Mouse (Mus musculus) kidney, adult 2 months (tissue): ENCODE data around the gene Rin2. TPM values are rescaled to one million over a fixed set of nuclear protein-coding genes. Genes with fewer than 3 reads are reported as not detected.

Experiments used
- DNase-seq: peaks from one replicate; pipeline ENCODE4 v3.0.0; 2021
- H3K27ac ChIP-seq: fragments of 200-500 bp; 2 replicates; pipeline ENCODE4 v1.5.1; 2012; ENCODE audit warnings: low read depth, low read length, control low read depth, inconsistent platforms; ENCODE audit not compliant: insufficient read depth
- H3K27me3 ChIP-seq: fragments of 200-500 bp; replicated peaks from 2 replicates; pipeline ENCODE4 v1.6.1; 2012; ENCODE audit warnings: mild to moderate bottlenecking, moderate library complexity, low read length, inconsistent platforms; ENCODE audit not compliant: control insufficient read depth, insufficient read depth
- H3K36me3 ChIP-seq: fragments of 200-500 bp; 2 replicates; pipeline ENCODE4 v1.6.1; 2012; ENCODE audit warnings: mild to moderate bottlenecking, moderate library complexity, low read length, inconsistent platforms; ENCODE audit not compliant: control insufficient read depth, insufficient read depth
- H3K4me1 ChIP-seq: fragments of 200-500 bp; 2 replicates; pipeline ENCODE4 v1.6.1; 2011; ENCODE audit warnings: low read length; ENCODE audit not compliant: control insufficient read depth, insufficient read depth
- H3K4me3 ChIP-seq: fragments of 200-500 bp; 2 replicates; pipeline ENCODE4 v1.5.1; 2011; ENCODE audit warnings: mild to moderate bottlenecking, low read depth, low read length, control low read depth; ENCODE audit not compliant: insufficient read depth
- CTCF ChIP-seq: fragments of 200-500 bp; conservative IDR thresholded peaks from 2 replicates; pipeline ENCODE4 v1.5.1; 2011; ENCODE audit warnings: low read depth, mild to moderate bottlenecking, control low read depth, low read length, moderate library complexity, mixed read lengths; ENCODE audit not compliant: insufficient read depth, insufficient read length
- POLR2A ChIP-seq: fragments of 200-500 bp; IDR thresholded peaks from one replicate; pipeline ENCODE4 v1.6.1; 2011; ENCODE audit warnings: low read depth, low read length, control low read depth
- WGBS: fragments of 180-500 bp; shearing (Covaris S2); methylation state at CpG from one replicate; pipeline ENCODE4 v1.1.7; 2018; 5-methylcytosine and 5-hydroxymethylcytosine counted together
- polyA plus RNA-seq: library from polyadenylated mRNA; depleted of rRNA; stranded (reverse); fragments of >200 nt; gene quantifications from 2 replicates; pipeline ENCODE4 v1.2.3, GENCODE M21; 2012

Rin2 gene
- polyA plus RNA-seq, 1 experiment = 18.8 TPM

DNA sequence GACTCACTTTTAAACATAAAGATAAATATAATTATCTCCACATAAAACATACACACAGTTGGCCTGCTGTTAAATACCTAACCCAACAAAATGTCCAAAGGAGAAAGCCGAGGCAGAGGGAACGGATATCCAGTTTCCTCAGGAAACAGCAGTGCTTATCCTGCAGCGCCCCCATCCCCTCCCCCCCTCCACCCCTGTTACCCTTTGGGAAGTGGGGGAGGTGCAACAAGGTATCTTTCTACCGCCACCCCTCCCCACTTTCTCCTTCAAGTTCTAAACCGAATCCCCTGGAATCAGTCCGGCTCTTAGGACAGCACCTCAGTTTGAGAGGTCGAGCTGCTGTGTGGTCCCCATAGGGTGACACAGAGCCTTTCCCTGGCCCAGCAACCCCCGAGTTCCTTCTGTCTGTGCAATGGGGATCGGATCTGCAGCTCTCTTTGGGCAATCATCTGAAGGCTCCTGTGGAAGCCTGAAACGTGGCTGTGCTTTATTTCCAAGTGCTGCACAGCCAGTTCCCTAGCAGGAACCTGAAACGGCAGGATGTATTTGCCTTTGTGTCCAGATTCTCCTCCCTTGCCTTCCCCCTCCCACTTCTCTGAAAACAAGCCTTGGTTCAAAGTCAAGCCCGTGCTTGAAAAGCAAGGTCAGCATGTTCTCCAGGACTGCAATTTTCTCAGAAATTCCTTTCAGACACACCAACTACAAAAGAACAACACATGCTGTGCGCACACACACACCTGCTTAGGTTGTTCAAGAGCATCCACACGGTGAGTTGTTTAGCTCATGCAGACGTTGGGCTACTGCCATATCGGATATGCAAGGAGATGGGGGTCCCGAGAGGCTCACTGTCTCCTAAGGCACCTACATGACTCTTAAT, 209.3 kb downstream of the Rin2 start:
- Histone ChIP-seq H3K36me3 (peaks cover 9% of the 10 kb centered on the region; the same call in 1 of the 2 replicates), H3K27me3 (no peaks in the 10 kb centered on the region), H3K4me1 (peaks cover 35% of the 10 kb centered on the region), H3K27ac (peak overlapping the region; percentile 75), H3K4me3 (no peak overlapping the region)
- 26% methylated on average over 17 of the region's 17 CpGs for WGBS
- peak; percentile 88 for DNase-seq
- no peak for TF ChIP-seq POLR2A
- TF ChIP-seq CTCF = no peak

DNA sequence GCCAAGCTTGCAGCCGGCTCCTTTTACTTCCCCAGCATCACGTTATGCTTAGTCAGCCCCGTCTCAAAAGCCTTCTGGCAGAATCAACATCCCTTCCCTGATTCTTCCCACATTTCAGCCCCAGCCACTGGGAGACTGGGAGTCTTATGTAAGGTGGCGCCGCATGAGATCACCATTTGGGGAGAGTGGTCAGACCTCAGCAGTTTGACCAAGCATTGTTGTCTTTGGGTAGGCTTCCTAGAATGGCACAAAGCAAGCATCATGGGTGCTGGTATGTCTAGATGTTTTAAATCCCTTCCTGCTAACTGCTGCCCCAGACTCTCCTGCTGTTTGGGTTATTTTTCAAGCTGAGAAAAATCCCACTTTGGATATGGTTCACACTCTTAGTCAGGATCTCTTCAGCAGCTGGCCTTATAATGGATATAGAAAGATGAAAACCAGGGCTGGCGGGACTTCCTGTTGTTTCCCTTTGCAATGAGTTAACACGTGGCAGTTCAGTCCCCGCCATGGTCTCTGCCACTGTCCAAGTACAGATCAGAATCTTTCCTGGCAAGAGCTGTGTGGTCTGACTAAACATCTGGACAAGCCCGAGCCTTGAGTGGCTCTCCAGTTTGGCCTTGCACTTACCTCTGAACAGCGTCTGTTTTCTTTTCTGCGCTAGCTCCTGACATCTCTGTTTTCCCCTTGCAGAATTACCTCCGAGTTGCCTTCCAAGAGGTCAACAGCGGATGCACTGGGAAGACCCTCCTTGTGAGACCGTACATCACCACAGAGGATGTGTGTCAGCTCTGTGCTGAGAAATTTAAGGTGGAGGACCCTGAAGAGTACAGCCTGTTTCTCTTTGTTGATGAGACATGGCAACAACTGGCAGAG, 210.1 kb downstream of the Rin2 start:
- TF ChIP-seq POLR2A (no peak), CTCF (no peak)
- WGBS = 44% methylated on average over 14 of the region's 14 CpGs
- H3K27me3 ChIP-seq = no peaks in the 10 kb centered on the region
- peak overlapping the region; percentile 75 for H3K27ac ChIP-seq
- no peak overlapping the region for H3K4me3 ChIP-seq
- peaks cover 9% of the 10 kb centered on the region; the same call in 1 of the 2 replicates for H3K36me3 ChIP-seq
- H3K4me1 ChIP-seq = peaks cover 35% of the 10 kb centered on the region
- DNase-seq = peak; percentile 65

DNA sequence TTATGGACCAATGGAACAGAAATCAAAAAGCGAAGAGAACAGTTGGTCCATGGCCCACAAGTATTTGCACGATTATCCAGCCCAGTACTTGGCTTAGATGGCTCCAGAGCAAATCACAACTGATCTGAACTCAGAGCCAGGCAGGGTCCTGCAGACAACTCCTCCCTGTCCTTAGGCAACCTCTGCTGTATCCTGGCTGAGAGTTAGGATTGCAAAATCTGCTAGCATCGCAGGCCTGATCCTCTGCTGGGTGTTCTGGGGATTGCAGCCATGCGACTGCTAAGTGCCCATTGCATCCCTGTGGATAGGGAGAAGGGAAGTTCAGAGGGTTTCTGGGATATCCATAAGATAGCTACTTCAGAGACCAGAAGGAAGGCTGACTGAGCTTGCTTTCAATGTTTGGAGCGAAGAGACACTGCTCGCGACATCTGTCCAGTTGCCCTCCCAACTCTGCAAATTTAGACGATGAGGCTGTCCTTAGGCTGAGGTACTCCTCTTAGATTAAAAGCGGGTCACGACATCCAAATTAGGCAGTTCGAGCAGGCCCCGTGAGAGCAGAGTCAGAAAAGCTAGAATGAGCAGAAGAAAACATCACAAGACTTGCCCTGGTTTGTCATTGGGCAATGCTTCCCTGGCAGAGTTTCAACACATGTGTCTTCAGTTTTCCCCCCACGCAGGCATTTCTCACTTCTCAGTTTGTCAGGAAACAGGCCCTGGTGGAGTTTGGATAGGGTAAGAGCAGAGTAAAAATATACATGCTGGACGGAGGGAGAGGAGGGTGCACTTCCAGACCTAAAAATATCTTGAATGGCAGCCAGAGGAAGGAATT, 213.1 kb downstream of the Rin2 start:
- DNase-seq = peak; percentile 83
- Histone ChIP-seq H3K4me3 (no peak overlapping the region), H3K27ac (peak overlapping the region; percentile 84), H3K4me1 (peaks cover 28% of the 10 kb centered on the region), H3K27me3 (no peaks in the 10 kb centered on the region), H3K36me3 (peaks cover 9% of the 10 kb centered on the region; the same call in 1 of the 2 replicates)
- no peak for TF ChIP-seq POLR2A
- peak; percentile 64 for TF ChIP-seq CTCF
- WGBS = 31% methylated on average over 14 of the region's 14 CpGs

DNA sequence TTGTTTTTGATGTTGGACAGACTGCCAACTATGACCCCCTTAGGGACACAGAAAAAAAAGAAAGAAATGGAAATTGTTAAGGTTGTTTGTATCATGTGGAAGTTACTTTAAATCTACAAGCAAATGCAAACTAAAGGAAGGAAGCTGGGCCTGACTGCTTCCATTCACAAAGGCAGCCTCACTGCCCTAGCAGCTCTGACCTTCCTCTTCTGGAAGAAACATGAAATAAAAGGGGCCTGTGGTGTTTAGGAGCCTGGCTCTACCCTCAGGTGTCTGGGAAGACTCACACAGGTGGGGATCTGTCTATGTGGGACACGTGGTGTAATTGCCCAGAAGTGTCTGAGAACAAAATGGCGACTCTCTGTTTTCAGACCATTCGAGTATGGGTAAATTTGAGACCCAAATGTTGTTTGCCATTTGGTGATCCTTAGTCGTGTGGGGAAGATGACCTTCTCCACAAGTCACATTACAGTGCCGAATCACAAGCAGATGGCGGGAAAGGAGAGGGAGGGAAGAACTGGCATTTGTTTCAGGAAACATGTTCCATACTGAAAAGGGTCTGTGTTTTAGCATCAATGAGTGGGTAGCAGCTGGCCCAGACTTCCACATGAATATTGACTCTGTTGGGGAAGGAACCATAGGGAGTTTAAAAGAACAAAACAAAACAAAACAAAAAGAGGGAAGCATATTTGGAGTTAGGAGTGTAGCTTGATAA, 213.9 kb downstream of the Rin2 start:
- DNase-seq = no peak
- TF ChIP-seq POLR2A = no peak
- no peak for TF ChIP-seq CTCF
- H3K27me3 ChIP-seq = no peaks in the 10 kb centered on the region
- WGBS = 48% methylated on average over 6 of the region's 6 CpGs
- H3K36me3 ChIP-seq = peaks cover 5% of the 10 kb centered on the region; the same call in 1 of the 2 replicates
- H3K4me1 ChIP-seq = peaks cover 24% of the 10 kb centered on the region
- H3K27ac ChIP-seq = peak overlapping the region; percentile 84
- no peak overlapping the region for H3K4me3 ChIP-seq

DNA sequence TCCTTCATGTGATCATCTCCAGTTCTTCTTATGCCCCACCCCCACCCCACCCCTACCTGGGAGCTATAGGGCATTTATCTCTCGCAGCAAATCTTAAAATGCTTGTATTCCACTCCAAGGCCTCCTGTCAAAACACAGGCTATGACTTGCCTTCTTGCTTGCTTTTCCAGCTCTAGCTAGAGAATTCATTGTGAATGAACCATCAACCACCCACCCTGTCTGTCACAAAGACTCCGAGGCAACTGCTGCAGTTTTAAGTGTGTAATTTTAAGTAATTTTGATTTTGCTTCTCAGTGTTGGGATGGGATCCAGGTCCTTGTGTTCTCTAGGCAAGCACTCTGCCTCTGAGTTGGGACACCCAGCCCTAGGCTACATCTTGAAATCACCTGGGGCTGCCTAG, 215.6 kb downstream of the Rin2 start:
- Histone ChIP-seq H3K4me3 (no peak overlapping the region), H3K27ac (no peak overlapping the region), H3K36me3 (peaks cover 4% of the 10 kb centered on the region; the same call in 1 of the 2 replicates), H3K4me1 (peaks cover 15% of the 10 kb centered on the region), H3K27me3 (no peaks in the 10 kb centered on the region)
- no peak for DNase-seq
- 91% methylated on average over 2 of the region's 2 CpGs for WGBS
- no peak for TF ChIP-seq CTCF

DNA sequence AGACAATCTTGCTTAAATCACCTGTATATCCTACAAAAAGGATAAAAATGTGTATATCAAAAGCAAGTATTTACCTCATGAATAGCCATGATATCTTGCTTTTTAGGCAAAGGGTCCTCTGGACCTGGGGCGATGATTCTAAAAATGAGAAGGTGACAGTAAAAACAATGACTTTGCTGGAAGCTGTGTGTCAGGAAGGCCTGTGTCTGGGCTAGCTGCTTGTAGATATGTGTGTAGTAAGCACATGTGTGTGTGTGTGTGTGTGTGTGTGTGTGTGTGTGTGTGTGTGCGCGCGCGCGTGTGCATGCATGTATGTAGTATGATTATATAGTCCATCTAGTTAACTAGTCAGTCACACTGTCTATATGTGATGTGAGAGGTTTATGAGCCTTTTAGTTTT, 218.7 kb downstream of the Rin2 start:
- Histone ChIP-seq H3K36me3 (no peaks in the 10 kb centered on the region), H3K27me3 (no peaks in the 10 kb centered on the region), H3K4me1 (peaks cover 4% of the 10 kb centered on the region; the same call in 1 of the 2 replicates), H3K4me3 (no peak overlapping the region), H3K27ac (no peak overlapping the region)
- 98% methylated on average over 6 of the region's 6 CpGs for WGBS
- TF ChIP-seq POLR2A (no peak), CTCF (no peak)
- DNase-seq = no peak
